Mouse (Mus musculus) testis, adult 2 months (tissue): Measurements from ENCODE around the gene Sike1. TPM values are rescaled to one million over a fixed set of nuclear protein-coding genes. Genes with fewer than 3 reads are reported as not detected.
A peak's percentile ranks its signal among the peaks of the same experiment; 100 is the strongest.

ENCODE experiments used
- H3K27ac ChIP-seq: fragments of 200-500 bp; 2 replicates; pipeline ENCODE4 v1.5.1; 2012; ENCODE audit warnings: low read depth, low read length; ENCODE audit not compliant: control insufficient read depth, insufficient read depth
- H3K27me3 ChIP-seq: fragments of 200-500 bp; 2 replicates; pipeline ENCODE4 v1.6.1; 2012; ENCODE audit warnings: mild to moderate bottlenecking, low read length, moderate library complexity; ENCODE audit not compliant: control insufficient read depth, insufficient read depth
- H3K36me3 ChIP-seq: fragments of 200-500 bp; 2 replicates; pipeline ENCODE4 v1.6.1; 2012; ENCODE audit warnings: mild to moderate bottlenecking, low read length; ENCODE audit not compliant: control insufficient read depth, insufficient read depth
- H3K4me1 ChIP-seq: fragments of 200-500 bp; 2 replicates; pipeline ENCODE4 v1.6.1; 2012; ENCODE audit warnings: low read length; ENCODE audit not compliant: control insufficient read depth, insufficient read depth
- H3K4me3 ChIP-seq: fragments of 200-500 bp; 2 replicates; pipeline ENCODE4 v1.5.1; 2012; ENCODE audit warnings: low read depth, mild to moderate bottlenecking, low read length, moderate library complexity, mixed read lengths; ENCODE audit not compliant: control insufficient read depth
- CTCF ChIP-seq: fragments of 200-500 bp; IDR thresholded peaks from 2 replicates; pipeline ENCODE4 v1.5.1; 2012; ENCODE audit warnings: low read depth, mild to moderate bottlenecking, inconsistent platforms, low read length, moderate library complexity; ENCODE audit not compliant: control insufficient read depth, insufficient read depth, insufficient replicate concordance
- POLR2A ChIP-seq: fragments of 200-500 bp; IDR thresholded peaks from 2 replicates; pipeline ENCODE4 v1.6.1; 2012; ENCODE audit warnings: low read depth, mild to moderate bottlenecking, inconsistent platforms, low read length, moderate library complexity; ENCODE audit not compliant: control insufficient read depth
- polyA plus RNA-seq: library from polyadenylated mRNA; depleted of rRNA; stranded (reverse); fragments of >200 nt; gene quantifications from 2 replicates; pipeline ENCODE4 v1.2.3, GENCODE M21; 2012

Sike1 gene
- polyA plus RNA-seq, 1 experiment: 16.3 TPM

DNA sequence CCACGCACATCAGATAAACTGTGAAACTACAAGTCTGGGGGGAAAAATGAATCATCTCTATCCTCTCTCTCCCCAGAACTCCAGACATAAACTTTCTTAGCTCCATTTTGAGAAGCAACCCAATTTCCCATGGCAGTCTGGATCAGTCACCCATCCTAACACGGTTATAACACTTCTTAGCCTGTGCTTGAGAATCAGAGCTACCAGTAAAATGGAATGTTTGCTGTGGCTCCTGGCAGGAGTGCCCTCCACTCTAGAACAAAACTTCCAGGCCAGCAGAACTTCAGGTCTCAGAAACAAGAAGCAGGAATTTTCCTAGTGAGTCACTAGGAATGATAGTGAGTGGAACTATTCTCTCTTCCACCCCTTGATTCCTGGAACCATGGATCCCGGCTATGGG is 25.0 kb upstream of the Sike1 start:
- Histone ChIP-seq H3K27me3 (no peaks in the 10 kb centered on the region), H3K27ac (no peak overlapping the region), H3K4me3 (no peak overlapping the region), H3K36me3 (no peaks in the 10 kb centered on the region), H3K4me1 (peaks cover 5% of the 10 kb centered on the region; the same call in 1 of the 2 replicates)
- no peak for TF ChIP-seq CTCF
- no peak for TF ChIP-seq POLR2A

DNA sequence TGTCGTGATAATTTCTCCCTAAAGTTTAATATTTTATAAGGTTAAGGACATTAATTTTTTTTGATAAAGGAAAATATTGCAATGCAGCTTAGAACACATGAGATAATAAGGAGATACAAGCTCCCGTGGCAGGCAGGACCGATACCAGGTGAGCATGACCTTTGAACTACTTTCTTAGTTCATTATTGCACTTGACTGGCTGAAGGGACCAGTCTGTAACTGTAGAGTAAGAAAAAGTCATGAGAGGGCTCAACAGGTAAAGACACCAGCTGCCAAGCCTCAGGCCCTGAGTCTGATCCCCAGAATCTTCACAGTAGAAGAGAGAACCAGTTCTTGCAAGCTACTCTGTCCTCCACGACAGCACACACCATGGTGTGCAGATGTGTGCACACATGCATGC is 18.6 kb upstream of the Sike1 start:
- H3K27ac ChIP-seq: no peak overlapping the region
- H3K36me3 ChIP-seq: no peaks in the 10 kb centered on the region
- H3K4me3 ChIP-seq: no peak overlapping the region
- H3K4me1 ChIP-seq: no peaks in the 10 kb centered on the region
- H3K27me3 ChIP-seq: no peaks in the 10 kb centered on the region
- no peak for TF ChIP-seq CTCF
- TF ChIP-seq POLR2A: no peak

DNA sequence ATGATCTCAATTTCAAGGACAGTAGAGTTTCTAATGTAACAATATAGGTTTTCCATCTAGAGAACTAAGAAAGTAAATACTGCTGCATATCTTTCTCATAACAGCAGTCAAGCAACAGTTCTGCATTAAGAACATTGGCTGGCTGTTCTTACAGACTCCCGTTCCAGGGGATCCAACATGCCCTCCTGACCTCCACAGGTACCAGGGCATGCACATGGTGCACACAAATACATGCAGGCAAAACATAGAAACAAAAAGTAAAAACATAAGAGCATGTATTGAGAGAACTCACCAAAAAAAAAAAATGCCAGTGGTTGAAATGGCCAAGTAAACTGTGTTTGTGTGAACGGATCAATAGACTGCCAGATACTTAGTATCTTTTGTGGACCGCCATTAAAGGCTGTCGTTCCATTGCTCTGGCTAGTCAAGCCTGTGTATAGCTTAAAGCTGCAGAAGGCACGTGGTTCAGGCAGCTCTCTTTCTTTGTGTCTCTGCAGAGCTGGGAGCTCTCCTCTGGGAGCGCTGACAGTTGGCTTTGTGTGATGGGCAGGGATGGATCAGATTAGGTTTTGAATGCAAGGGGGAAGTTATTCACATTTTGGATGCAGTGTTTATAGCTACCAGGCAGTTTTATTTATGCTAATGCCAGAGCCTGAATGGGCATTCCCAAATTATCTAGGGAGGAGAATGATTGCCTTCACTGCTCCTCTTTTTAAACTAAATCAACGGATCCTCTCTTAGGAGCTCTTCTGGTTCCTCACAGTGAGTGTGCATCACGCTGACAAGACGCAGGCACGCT is 15.8 kb upstream of the Sike1 start:
- no peak overlapping the region for H3K4me3 ChIP-seq
- TF ChIP-seq POLR2A (no peak), CTCF (no peak)
- no peaks in the 10 kb centered on the region for H3K36me3 ChIP-seq
- H3K27me3 ChIP-seq: no peaks in the 10 kb centered on the region
- no peak overlapping the region for H3K27ac ChIP-seq
- H3K4me1 ChIP-seq: no peaks in the 10 kb centered on the region

- Histone ChIP-seq H3K4me1 (no peaks in the 10 kb centered on the region), H3K36me3 (no peaks in the 10 kb centered on the region), H3K27ac (no peak overlapping the region), H3K27me3 (no peaks in the 10 kb centered on the region), H3K4me3 (no peak overlapping the region)
- TF ChIP-seq CTCF: no peak
- no peak for TF ChIP-seq POLR2A
Measured at GRCm38 (mm10) chr3:102980349-102980736, 15.2 kb upstream of the Sike1 start.

- Histone ChIP-seq H3K4me1 (no peaks in the 10 kb centered on the region), H3K4me3 (no peak overlapping the region), H3K36me3 (no peaks in the 10 kb centered on the region), H3K27ac (no peak overlapping the region), H3K27me3 (no peaks in the 10 kb centered on the region)
- TF ChIP-seq CTCF (no peak), POLR2A (no peak)
Measured at GRCm38 (mm10) chr3:102991041-102991440, 4.5 kb upstream of the Sike1 start.

GRCm38 (mm10) chr3:102992936-102993335 is 2.6 kb upstream of the Sike1 start:
- Histone ChIP-seq H3K4me3 (no peak overlapping the region), H3K4me1 (peaks cover 2% of the 10 kb centered on the region; the same call in 1 of the 2 replicates), H3K27ac (no peak overlapping the region), H3K36me3 (no peaks in the 10 kb centered on the region), H3K27me3 (no peaks in the 10 kb centered on the region)
- TF ChIP-seq CTCF (no peak), POLR2A (no peak)

- TF ChIP-seq CTCF (no peak), POLR2A (no peak)
- H3K4me1 ChIP-seq: peaks cover 2% of the 10 kb centered on the region; the same call in 1 of the 2 replicates
- no peaks in the 10 kb centered on the region for H3K36me3 ChIP-seq
- H3K27me3 ChIP-seq: no peaks in the 10 kb centered on the region
- H3K4me3 ChIP-seq: peak overlapping the region; percentile 89
- peak overlapping the region; percentile 76 for H3K27ac ChIP-seq
Measured at GRCm38 (mm10) chr3:102995233-102995604, 289 bp upstream of the Sike1 start.
